Mouse (Mus musculus) midbrain, embryonic 10.5 days (tissue): ENCODE data around the gene Olfr329-ps. TPM values are rescaled to one million over a fixed set of nuclear protein-coding genes. Genes with fewer than 3 reads are reported as not detected.

ENCODE experiments used
- DNase-seq: peaks from one replicate; pipeline ENCODE4 v3.0.0-alpha.2; 2017; ENCODE audit warnings: low spot score
- H3K27ac ChIP-seq: fragments of 300-500 bp; sonication (generic); replicated peaks from 2 replicates; pipeline ENCODE4 v1.5.1; 2016; ENCODE audit warnings: mild to moderate bottlenecking
- H3K27me3 ChIP-seq: fragments of 300-500 bp; sonication (generic); 2 replicates; pipeline ENCODE4 v1.6.1; 2016; ENCODE audit warnings: low read depth, mild to moderate bottlenecking; ENCODE audit not compliant: poor library complexity, severe bottlenecking
- H3K36me3 ChIP-seq: fragments of 300-500 bp; sonication (generic); 2 replicates; pipeline ENCODE4 v1.6.1; 2016; ENCODE audit warnings: mild to moderate bottlenecking, moderate library complexity
- H3K4me1 ChIP-seq: fragments of 300-500 bp; sonication (generic); 2 replicates; pipeline ENCODE4 v1.6.1; 2016
- H3K4me3 ChIP-seq: fragments of 300-500 bp; sonication (generic); 2 replicates; pipeline ENCODE4 v1.5.1; 2016; ENCODE audit warnings: mild to moderate bottlenecking, moderate library complexity
- H3K9me3 ChIP-seq: fragments of 300-500 bp; sonication (generic); replicated peaks from 2 replicates; pipeline ENCODE4 v1.6.1; 2016; ENCODE audit warnings: mild to moderate bottlenecking
- WGBS: fragments of 180-500 bp; shearing (Covaris S2); methylation state at CpG from one replicate; pipeline ENCODE4 v1.1.7; 2016; 5-methylcytosine and 5-hydroxymethylcytosine counted together
- polyA plus RNA-seq: library from polyadenylated mRNA; unstranded; fragments of >200 nt; fragmentation: Nextera tagmentation; extraction: Ambion mirVana; gene quantifications from 2 replicates; pipeline ENCODE4 v1.2.1, GENCODE M21; 2016

Gene Olfr329-ps
- polyA plus RNA-seq, 1 experiment from 2014 or later: not detected

GRCm38 (mm10) chr11:58499290-58499689 is 46.9 kb downstream of the Olfr329-ps start:
- Histone ChIP-seq H3K36me3 (no peaks in the 10 kb centered on the region), H3K27ac (no peak overlapping the region), H3K27me3 (no peaks in the 10 kb centered on the region), H3K9me3 (no peaks in the 10 kb centered on the region; the same call in 1 of the 2 replicates), H3K4me1 (no peaks in the 10 kb centered on the region), H3K4me3 (no peak overlapping the region)
- WGBS: 67% methylated on average over 3 of the region's 3 CpGs
- DNase-seq: no peak

- Histone ChIP-seq H3K36me3 (no peaks in the 10 kb centered on the region), H3K4me1 (no peaks in the 10 kb centered on the region), H3K27ac (no peak overlapping the region), H3K4me3 (no peak overlapping the region), H3K27me3 (no peaks in the 10 kb centered on the region), H3K9me3 (no peaks in the 10 kb centered on the region; the same call in 1 of the 2 replicates)
- 88% methylated on average over 9 of the region's 9 CpGs for WGBS
- no peak for DNase-seq
These were observed 47.5 kb downstream of the Olfr329-ps start for GRCm38 (mm10) chr11:58498761-58499160.

- no peaks in the 10 kb centered on the region for H3K27me3 ChIP-seq
- 83% methylated on average over 2 of the region's 2 CpGs for WGBS
- no peak for DNase-seq
- no peak within 1 kb of the TSS for H3K27ac ChIP-seq
- H3K4me3 ChIP-seq: no peak within 1 kb of the TSS
- no peaks in the 10 kb centered on the region for H3K36me3 ChIP-seq
- no peaks in the 10 kb centered on the region for H3K4me1 ChIP-seq
- H3K9me3 ChIP-seq: no peaks in the 10 kb centered on the region; the same call in 1 of the 2 replicates
These were observed 53.8 kb downstream of the Olfr329-ps start, which contains the start of gene Olfr332 for GRCm38 (mm10) chr11:58492455-58492854. TSS of gene Olfr332 (minus strand) at chr11:58492555.

Other genes with a start within 250 kb of the Olfr329-ps start
- gene Zfp692, start 239.4 kb downstream of the Olfr329-ps start, polyA plus RNA-seq: 25.9 and 26.8 TPM in 2 replicates
- gene Zfp672, start 216.1 kb downstream of the Olfr329-ps start, polyA plus RNA-seq: 25.1 and 29.2 TPM in 2 replicates
- 46.3 and 53.4 TPM in 2 replicates for gene Sh3bp5l, start 215.7 kb downstream of the Olfr329-ps start, polyA plus RNA-seq
- gene Lypd8, start 167.4 kb downstream of the Olfr329-ps start, polyA plus RNA-seq: not detected in 2 replicates
- gene 1810065E05Rik, start 125.3 kb downstream of the Olfr329-ps start, polyA plus RNA-seq: not detected in 2 replicates
- not detected in 2 replicates for gene Gm12253, start 113.9 kb downstream of the Olfr329-ps start, polyA plus RNA-seq
- gene Lypd9, start 93.5 kb downstream of the Olfr329-ps start, polyA plus RNA-seq: not detected in 2 replicates
- gene Olfr30, start 84.2 kb downstream of the Olfr329-ps start, polyA plus RNA-seq: not detected in 2 replicates
- gene Olfr332, start 53.9 kb downstream of the Olfr329-ps start, polyA plus RNA-seq: not detected in 2 replicates
- not detected in 2 replicates for gene Olfr331, start 43.9 kb downstream of the Olfr329-ps start, polyA plus RNA-seq
- not detected in 2 replicates for gene Olfr330, start 11.6 kb downstream of the Olfr329-ps start, polyA plus RNA-seq
- gene Olfr328, start 9.2 kb upstream of the Olfr329-ps start, polyA plus RNA-seq: 0.06 TPM in 1 of 2 replicates, not detected in the other
- gene Olfr224, start 24.1 kb upstream of the Olfr329-ps start, polyA plus RNA-seq: not detected in 2 replicates
- gene Olfr325, start 31.3 kb upstream of the Olfr329-ps start, polyA plus RNA-seq: not detected in 2 replicates
- not detected in 2 replicates for gene Olfr324, start 48.7 kb upstream of the Olfr329-ps start, polyA plus RNA-seq
- not detected in 2 replicates for gene 2210407C18Rik, start 69.7 kb upstream of the Olfr329-ps start, polyA plus RNA-seq
- gene Olfr323, start 84.1 kb upstream of the Olfr329-ps start, polyA plus RNA-seq: not detected in 2 replicates
- 0.46 and 0.53 TPM in 2 replicates for gene Trim58, start 94.0 kb upstream of the Olfr329-ps start, polyA plus RNA-seq
- gene Olfr322, start 112.4 kb upstream of the Olfr329-ps start, polyA plus RNA-seq: not detected in 2 replicates
- not detected in 2 replicates for gene Olfr320, start 134.7 kb upstream of the Olfr329-ps start, polyA plus RNA-seq
- gene Olfr319, start 152.7 kb upstream of the Olfr329-ps start, polyA plus RNA-seq: not detected in 2 replicates
- gene Olfr318, start 177.6 kb upstream of the Olfr329-ps start, polyA plus RNA-seq: not detected in 2 replicates
- gene Olfr317, start 192.8 kb upstream of the Olfr329-ps start, polyA plus RNA-seq: not detected in 2 replicates
- not detected in 2 replicates for gene Olfr316, start 206.3 kb upstream of the Olfr329-ps start, polyA plus RNA-seq
- gene Olfr315, start 226.8 kb upstream of the Olfr329-ps start, polyA plus RNA-seq: not detected in 2 replicates
- gene Olfr314, start 236.5 kb upstream of the Olfr329-ps start, polyA plus RNA-seq: not detected in 2 replicates